Mouse (Mus musculus): ENCODE measurements at regions not wholly inside any gene's neighbourhood (a gene's known extent, or its start where the extent isn't known, plus 50 kb on each side); places are given as distances from the start of the nearest gene placed in this dataset.
A peak's percentile ranks its signal among the peaks of the same experiment; 100 is the strongest.

- intact Hi-C loops (cut with DNase I) = no loop called here
- no peak for DNase-seq
Measured at GRCm38 (mm10) chr10:65716914-65717610, 1378.9 kb upstream of the Jmjd1c start.

- DNase-seq = no peak
- intact Hi-C loops (cut with DNase I) = no loop called here
Measured at GRCm38 (mm10) chr10:65722496-65722895, 1373.4 kb upstream of the Jmjd1c start.

- no peak for DNase-seq
Measured at GRCm38 (mm10) chr10:65769451-65769850, 1326.5 kb upstream of the Jmjd1c start.

GRCm38 (mm10) chr10:65771936-65772335 is 1324.0 kb upstream of the Jmjd1c start:
- intact Hi-C loops (cut with DNase I) = no loop called here
- DNase-seq = peak; percentile 38

More at GRCm38 (mm10) chr10:65769451-65769850, 1326.5 kb upstream of the Jmjd1c start:
- intact Hi-C loops (cut with DNase I) = no loop called here

- DNase-seq = no peak
- intact Hi-C loops (cut with DNase I) = no loop called here
Measured at GRCm38 (mm10) chr10:65784994-65785393, 1310.9 kb upstream of the Jmjd1c start.

Measured in left cerebral cortex, postnatal 4 days (tissue).